Mouse (Mus musculus): ENCODE data around the gene Adar. TPM values are rescaled to one million over a fixed set of nuclear protein-coding genes. Genes with fewer than 3 reads are reported as not detected.
A peak's percentile ranks its signal among the peaks of the same experiment; 100 is the strongest.

Adar gene
- polyA plus RNA-seq, 1 experiment = 10.1 TPM

GRCm38 (mm10) chr3:89723400-89724084 lies 8.7 kb downstream of the Adar start:
- Histone ChIP-seq H3K36me3 (ENCODE audit: control insufficient read depth, insufficient read depth) (no peaks in the 10 kb centered on the region), H3K79me3 (ENCODE audit: low read depth) (peaks cover 16% of the 10 kb centered on the region), H3ac (ENCODE audit: control insufficient read depth, insufficient read length, low read depth) (no peak overlapping the region), H3K27me3 (ENCODE audit: control insufficient read depth, insufficient read depth, insufficient read length) (no peaks in the 10 kb centered on the region), H3K4me3 (ENCODE audit: insufficient read depth, poor library complexity, severe bottlenecking) (no peak overlapping the region), H3K79me2 (ENCODE audit: control insufficient read depth, insufficient read depth) (peaks cover 82% of the 10 kb centered on the region)
- TF ChIP-seq FOSL1 (IDR thresholded peaks at IDR 0.05; ENCODE audit: insufficient read depth, low read length, poor library complexity, severe bottlenecking) (no peak), MYOG (IDR thresholded peaks at IDR 0.05; ENCODE audit: control insufficient read depth, extremely low read depth, insufficient read length) (no peak), MYOD1 (IDR thresholded peaks at IDR 0.05; ENCODE audit: control insufficient read depth, insufficient read length, low read depth) (no peak), CEBPB (IDR thresholded peaks at IDR 0.05; ENCODE audit: low read depth) (no peak), CTCF (IDR thresholded peaks at IDR 0.05; ENCODE audit: control insufficient read depth, insufficient read depth, insufficient read length) (no peak)

- H3ac ChIP-seq (ENCODE audit: control insufficient read depth, insufficient read length, low read depth) = no peak overlapping the region
- no peak for TF ChIP-seq MYOD1 (IDR thresholded peaks at IDR 0.05; ENCODE audit: control insufficient read depth, insufficient read length, low read depth)
- TF ChIP-seq MAX (IDR thresholded peaks at IDR 0.05) = no peak
- no peak for TF ChIP-seq USF1 (IDR thresholded peaks at IDR 0.05; ENCODE audit: low read depth)
- peak; percentile 31 for TF ChIP-seq CTCF (IDR thresholded peaks at IDR 0.05; ENCODE audit: control insufficient read depth, insufficient read depth, insufficient read length)
- H3K79me3 ChIP-seq (ENCODE audit: low read depth) = peaks cover 20% of the 10 kb centered on the region
- peaks cover 75% of the 10 kb centered on the region for H3K79me2 ChIP-seq (ENCODE audit: control insufficient read depth, insufficient read depth)
- H3K36me3 ChIP-seq (ENCODE audit: control insufficient read depth, insufficient read depth) = no peaks in the 10 kb centered on the region
- no peak overlapping the region for H3K4me3 ChIP-seq (ENCODE audit: insufficient read depth, poor library complexity, severe bottlenecking)
- no peaks in the 10 kb centered on the region for H3K27me3 ChIP-seq (ENCODE audit: control insufficient read depth, insufficient read depth, insufficient read length)
These were observed 12.2 kb downstream of the Adar start for GRCm38 (mm10) chr3:89727028-89727427.

GRCm38 (mm10) chr3:89728848-89729247 lies 14.0 kb downstream of the Adar start:
- H3K79me2 ChIP-seq (ENCODE audit: control insufficient read depth, insufficient read depth) = peaks cover 80% of the 10 kb centered on the region
- H3K36me3 ChIP-seq (ENCODE audit: control insufficient read depth, insufficient read depth) = no peaks in the 10 kb centered on the region
- H3K4me3 ChIP-seq (ENCODE audit: insufficient read depth, poor library complexity, severe bottlenecking) = no peak overlapping the region
- H3K79me3 ChIP-seq (ENCODE audit: low read depth) = peaks cover 16% of the 10 kb centered on the region
- no peak for TF ChIP-seq MAX (IDR thresholded peaks at IDR 0.05)
- TF ChIP-seq FOSL1 (IDR thresholded peaks at IDR 0.05; ENCODE audit: insufficient read depth, low read length, poor library complexity, severe bottlenecking) = no peak
- no peak for TF ChIP-seq CTCF (IDR thresholded peaks at IDR 0.05; ENCODE audit: control insufficient read depth, insufficient read depth, insufficient read length)
- TF ChIP-seq CEBPB (IDR thresholded peaks at IDR 0.05; ENCODE audit: low read depth) = no peak
- no peak for TF ChIP-seq MYOD1 (IDR thresholded peaks at IDR 0.05; ENCODE audit: control insufficient read depth, insufficient read length, low read depth)
- no peak for TF ChIP-seq MYOG (IDR thresholded peaks at IDR 0.05; ENCODE audit: control insufficient read depth, extremely low read depth, insufficient read length)
- no peak for TF ChIP-seq USF1 (IDR thresholded peaks at IDR 0.05; ENCODE audit: low read depth)
- H3ac ChIP-seq (ENCODE audit: control insufficient read depth, insufficient read length, low read depth) = no peak overlapping the region
- no peaks in the 10 kb centered on the region for H3K27me3 ChIP-seq (ENCODE audit: control insufficient read depth, insufficient read depth, insufficient read length)

- Histone ChIP-seq H3ac (ENCODE audit: control insufficient read depth, insufficient read length, low read depth) (peak overlapping the region; percentile 79), H3K36me3 (ENCODE audit: control insufficient read depth, insufficient read depth) (no peaks in the 10 kb centered on the region), H3K79me2 (ENCODE audit: control insufficient read depth, insufficient read depth) (peaks cover 76% of the 10 kb centered on the region), H3K4me3 (ENCODE audit: insufficient read depth, poor library complexity, severe bottlenecking) (peak overlapping the region; percentile 52), H3K27me3 (ENCODE audit: control insufficient read depth, insufficient read depth, insufficient read length) (no peaks in the 10 kb centered on the region), H3K79me3 (ENCODE audit: low read depth) (peaks cover 16% of the 10 kb centered on the region)
- TF ChIP-seq MYOD1 (IDR thresholded peaks at IDR 0.05; ENCODE audit: control insufficient read depth, insufficient read length, low read depth) (no peak), FOSL1 (IDR thresholded peaks at IDR 0.05; ENCODE audit: insufficient read depth, low read length, poor library complexity, severe bottlenecking) (no peak), CEBPB (IDR thresholded peaks at IDR 0.05; ENCODE audit: low read depth) (no peak), CTCF (IDR thresholded peaks at IDR 0.05; ENCODE audit: control insufficient read depth, insufficient read depth, insufficient read length) (no peak), USF1 (IDR thresholded peaks at IDR 0.05; ENCODE audit: low read depth) (no peak), MAX (IDR thresholded peaks at IDR 0.05) (no peak), MYOG (IDR thresholded peaks at IDR 0.05; ENCODE audit: control insufficient read depth, extremely low read depth, insufficient read length) (no peak)
These were observed 15.8 kb downstream of the Adar start for GRCm38 (mm10) chr3:89730350-89731331.

- H3K36me3 ChIP-seq (ENCODE audit: control insufficient read depth, insufficient read depth) = no peaks in the 10 kb centered on the region
- peaks cover 16% of the 10 kb centered on the region for H3K79me3 ChIP-seq (ENCODE audit: low read depth)
- no peak overlapping the region for H3K4me3 ChIP-seq (ENCODE audit: insufficient read depth, poor library complexity, severe bottlenecking)
These were observed 17.3 kb downstream of the Adar start for GRCm38 (mm10) chr3:89732091-89732490.

More at GRCm38 (mm10) chr3:89732091-89732490, 17.3 kb downstream of the Adar start:
- Histone ChIP-seq H3K79me2 (ENCODE audit: control insufficient read depth, insufficient read depth) (peaks cover 66% of the 10 kb centered on the region), H3K27me3 (ENCODE audit: control insufficient read depth, insufficient read depth, insufficient read length) (no peaks in the 10 kb centered on the region), H3ac (ENCODE audit: control insufficient read depth, insufficient read length, low read depth) (no peak overlapping the region)
- TF ChIP-seq USF1 (IDR thresholded peaks at IDR 0.05; ENCODE audit: low read depth) = no peak
- TF ChIP-seq MYOD1 (IDR thresholded peaks at IDR 0.05; ENCODE audit: control insufficient read depth, insufficient read length, low read depth) = no peak
- no peak for TF ChIP-seq CTCF (IDR thresholded peaks at IDR 0.05; ENCODE audit: control insufficient read depth, insufficient read depth, insufficient read length)
- no peak for TF ChIP-seq FOSL1 (IDR thresholded peaks at IDR 0.05; ENCODE audit: insufficient read depth, low read length, poor library complexity, severe bottlenecking)
- no peak for TF ChIP-seq MYOG (IDR thresholded peaks at IDR 0.05; ENCODE audit: control insufficient read depth, extremely low read depth, insufficient read length)
- TF ChIP-seq MAX (IDR thresholded peaks at IDR 0.05) = no peak
- no peak for TF ChIP-seq CEBPB (IDR thresholded peaks at IDR 0.05; ENCODE audit: low read depth)

Data from C2C12 (cell line).